Mouse (Mus musculus) lung, adult 2 months (tissue): Measurements from ENCODE around the gene Adam6a.

Source experiments
- CTCF ChIP-seq: fragments of 200-500 bp; IDR thresholded peaks from 2 replicates; pipeline ENCODE4 v1.5.1; 2011; ENCODE audit warnings: mild to moderate bottlenecking, low read length, control low read depth; ENCODE audit not compliant: insufficient read depth
- POLR2A ChIP-seq: fragments of 200-500 bp; IDR thresholded peaks from 2 replicates; pipeline ENCODE4 v1.6.1; 2011; ENCODE audit warnings: low read depth, mild to moderate bottlenecking, control low read depth, low read length, borderline replicate concordance; ENCODE audit errors: extremely low read depth

DNA sequence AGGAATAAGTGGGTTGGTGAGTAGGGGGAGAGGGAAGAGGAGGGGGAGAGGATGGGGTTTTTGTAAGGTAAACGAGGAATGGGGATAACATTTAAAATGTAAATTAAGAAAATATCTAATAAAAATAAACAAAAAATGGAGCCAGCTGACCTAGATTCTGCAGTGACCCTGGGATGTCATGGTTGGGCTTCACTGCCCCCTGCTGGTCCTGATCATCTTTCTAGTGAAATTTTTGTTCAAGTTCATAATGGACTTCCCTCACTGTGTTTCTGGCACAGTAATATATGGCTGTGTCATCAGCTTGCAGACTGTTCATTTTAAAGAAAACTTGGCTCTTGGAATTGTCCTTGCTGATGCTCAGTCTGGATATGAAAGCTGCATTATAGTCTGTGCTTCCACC is 44.3 kb downstream of the Adam6a start:
- TF ChIP-seq POLR2A (no peak), CTCF (no peak)
